Mouse (Mus musculus): ENCODE results near the gene 4930442H23Rik.
A peak's percentile ranks its signal among the peaks of the same experiment; 100 is the strongest.
"Not testable (repeated sequence)": the region's sequence is repeated elsewhere in the genome, so short reads cannot be mapped to it uniquely, and the experiment has no call there.

The 4930442H23Rik gene

DNA sequence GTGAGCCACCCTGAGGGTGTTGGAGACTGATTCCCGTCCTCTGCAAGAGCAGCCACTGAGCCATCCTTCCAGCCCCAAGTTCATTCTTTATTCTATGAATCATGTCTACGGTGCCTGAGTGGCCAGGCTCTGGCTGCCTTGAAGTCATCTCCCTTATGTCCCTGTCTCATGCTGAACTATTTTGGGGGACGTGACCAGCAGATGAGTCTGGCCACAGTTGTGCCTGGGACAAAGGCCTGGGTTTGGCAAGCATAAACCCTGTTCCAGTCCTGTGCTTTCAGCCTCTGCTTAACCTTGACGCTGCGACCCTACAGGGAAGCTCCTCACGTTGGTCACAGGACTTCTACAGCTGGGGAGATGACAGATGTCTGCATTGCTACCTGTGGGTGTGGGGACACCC, 13.7 kb upstream of the 4930442H23Rik start:
- no peak for DNase-seq (ENCODE audit: low spot score)

DNA sequence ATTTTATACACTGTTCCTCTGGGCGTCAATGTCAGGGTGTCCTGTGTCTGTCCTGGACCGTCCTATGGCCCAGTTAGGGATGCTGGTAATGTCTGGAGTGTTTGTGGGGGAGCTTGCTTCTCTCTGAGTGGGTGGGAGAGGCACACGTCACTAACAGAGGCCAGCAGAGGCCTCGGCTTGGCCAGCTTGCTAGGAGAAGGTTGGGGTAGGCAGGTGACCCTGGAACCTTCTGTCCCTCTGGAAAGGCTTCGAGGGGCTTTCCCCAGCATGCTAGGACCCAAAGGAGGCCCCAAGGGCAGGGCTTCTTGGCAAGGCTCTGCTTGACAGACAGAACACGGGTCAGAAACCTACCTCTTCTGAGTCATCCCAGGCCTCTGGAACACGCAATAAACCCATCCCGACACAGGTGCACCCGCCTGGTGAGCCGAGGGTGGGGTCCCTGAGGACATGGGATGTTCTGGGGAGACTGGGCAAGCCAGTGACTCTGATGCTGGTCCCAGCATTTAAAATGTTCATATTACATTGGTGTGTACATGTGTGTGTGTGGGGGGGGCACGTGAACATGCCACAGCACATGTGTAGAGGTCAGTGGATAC, 12.9 kb upstream of the 4930442H23Rik start:
- no peak for DNase-seq (ENCODE audit: low spot score)

DNA sequence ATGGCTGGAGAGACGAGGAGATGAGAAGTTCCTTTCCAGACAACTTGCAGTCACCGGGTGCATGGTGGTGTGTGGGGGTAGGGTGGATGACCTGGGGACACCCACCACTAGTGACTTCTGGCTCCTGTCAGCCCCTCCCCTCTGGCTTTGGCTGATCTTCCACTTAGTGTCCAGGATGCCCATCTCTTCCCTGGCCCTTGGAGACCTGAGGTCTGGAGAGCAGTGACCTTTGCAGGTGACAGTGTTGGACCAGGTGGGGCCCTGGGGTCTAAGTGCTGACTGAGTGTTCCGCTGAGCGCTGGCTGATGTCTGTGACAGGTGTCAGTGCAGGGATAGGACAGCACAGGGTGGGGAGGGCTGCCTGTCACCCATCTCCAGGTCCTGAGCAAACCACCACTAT, 11.7 kb upstream of the 4930442H23Rik start:
- DNase-seq (ENCODE audit: low spot score) = no peak

DNA sequence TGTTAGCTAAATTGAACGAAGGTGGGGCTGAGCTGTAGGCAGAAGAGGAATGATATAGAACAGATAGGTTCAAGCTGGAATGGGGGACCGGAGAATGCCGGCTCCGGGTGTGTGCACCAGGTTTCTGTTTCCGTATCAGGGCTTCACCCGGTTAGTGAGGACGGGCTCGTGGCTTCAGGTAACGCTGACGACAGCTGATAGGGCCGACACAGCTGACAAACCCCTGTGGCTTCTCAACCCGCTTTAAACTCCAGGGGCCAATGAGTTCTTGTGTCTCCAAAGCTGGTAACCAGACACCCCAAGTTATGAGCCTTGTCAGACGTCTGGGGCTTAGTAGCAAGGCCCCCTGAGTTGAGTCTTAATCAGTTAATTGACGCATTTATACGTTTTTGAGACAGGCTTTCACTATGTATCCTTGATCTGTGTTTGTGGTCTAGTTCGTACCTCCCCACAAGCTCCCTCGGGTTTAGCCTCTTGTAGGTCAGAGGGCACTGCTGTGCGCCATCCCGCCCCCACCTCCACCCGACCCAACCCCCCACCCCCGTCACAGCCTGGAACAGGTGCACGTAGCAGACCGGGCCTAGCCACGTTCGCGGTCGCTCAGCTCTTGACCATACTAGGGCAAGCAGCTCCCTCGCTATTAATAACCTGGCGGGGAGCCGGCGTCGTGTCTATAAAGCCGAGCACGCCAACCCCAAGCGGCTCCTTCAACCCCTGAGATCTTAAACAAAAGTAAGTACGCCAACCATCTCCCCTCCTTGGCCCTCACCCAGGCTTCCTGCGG, 10.5 kb upstream of the 4930442H23Rik start:
- no peak for DNase-seq (ENCODE audit: low spot score)

DNA sequence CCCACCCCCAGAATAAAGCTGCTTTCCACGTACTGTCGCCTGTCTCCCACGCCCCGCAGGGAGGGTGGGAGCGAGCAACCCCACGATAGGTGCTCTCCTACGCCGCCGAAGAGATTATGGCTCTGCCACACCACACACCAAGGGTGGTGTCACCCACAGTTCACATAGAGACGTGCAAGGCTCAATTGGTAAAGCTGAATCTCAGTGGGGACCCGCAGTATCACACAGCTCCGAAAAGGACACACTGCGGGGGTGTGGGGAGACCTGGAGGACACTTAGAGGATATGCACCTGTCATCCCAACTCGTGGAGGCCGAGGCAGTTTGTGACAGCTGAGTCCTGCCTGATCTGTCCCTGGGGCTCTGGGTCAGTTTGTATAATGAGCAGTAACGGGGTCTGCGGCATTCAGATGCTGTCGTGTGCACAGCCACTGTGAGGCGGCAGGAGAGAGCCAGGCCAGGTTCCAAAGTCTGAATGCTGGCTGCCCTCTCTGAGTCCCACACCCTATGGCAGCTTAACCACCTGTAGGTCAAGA, 9.4 kb upstream of the 4930442H23Rik start:
- DNase-seq (ENCODE audit: low spot score) = no peak

DNA sequence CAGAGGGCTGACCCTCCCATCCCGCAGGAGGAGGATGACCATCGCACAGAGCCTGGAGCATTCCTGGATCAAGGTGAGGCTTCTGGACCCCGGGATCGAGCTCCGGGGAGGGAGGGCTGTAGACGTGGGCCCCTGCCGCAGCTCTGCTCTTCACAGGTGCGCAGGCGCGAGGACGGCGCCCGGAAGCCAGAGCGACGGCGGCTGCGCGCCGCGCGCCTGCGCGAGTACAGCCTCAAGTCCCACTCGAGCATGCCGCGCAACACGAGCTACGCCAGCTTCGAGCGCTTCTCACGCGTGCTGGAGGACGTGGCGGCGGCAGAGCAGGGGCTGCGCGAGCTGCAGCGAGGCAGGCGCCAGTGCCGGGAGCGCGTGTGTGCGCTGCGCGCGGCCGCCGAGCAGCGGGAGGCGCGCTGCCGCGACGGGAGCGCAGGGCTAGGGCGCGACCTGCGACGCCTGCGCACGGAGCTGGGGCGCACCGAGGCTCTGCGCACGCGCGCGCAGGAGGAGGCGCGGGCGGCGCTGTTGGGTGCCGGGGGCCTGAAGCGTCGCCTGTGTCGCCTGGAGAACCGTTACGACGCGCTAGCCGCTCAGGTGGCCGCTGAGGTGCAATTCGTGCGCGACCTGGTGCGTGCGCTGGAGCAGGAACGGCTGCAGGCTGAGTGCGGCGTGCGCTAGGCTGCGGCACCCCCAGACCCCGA, 8.8 kb upstream of the 4930442H23Rik start:
- peak; percentile 86 for DNase-seq (ENCODE audit: low spot score)

DNA sequence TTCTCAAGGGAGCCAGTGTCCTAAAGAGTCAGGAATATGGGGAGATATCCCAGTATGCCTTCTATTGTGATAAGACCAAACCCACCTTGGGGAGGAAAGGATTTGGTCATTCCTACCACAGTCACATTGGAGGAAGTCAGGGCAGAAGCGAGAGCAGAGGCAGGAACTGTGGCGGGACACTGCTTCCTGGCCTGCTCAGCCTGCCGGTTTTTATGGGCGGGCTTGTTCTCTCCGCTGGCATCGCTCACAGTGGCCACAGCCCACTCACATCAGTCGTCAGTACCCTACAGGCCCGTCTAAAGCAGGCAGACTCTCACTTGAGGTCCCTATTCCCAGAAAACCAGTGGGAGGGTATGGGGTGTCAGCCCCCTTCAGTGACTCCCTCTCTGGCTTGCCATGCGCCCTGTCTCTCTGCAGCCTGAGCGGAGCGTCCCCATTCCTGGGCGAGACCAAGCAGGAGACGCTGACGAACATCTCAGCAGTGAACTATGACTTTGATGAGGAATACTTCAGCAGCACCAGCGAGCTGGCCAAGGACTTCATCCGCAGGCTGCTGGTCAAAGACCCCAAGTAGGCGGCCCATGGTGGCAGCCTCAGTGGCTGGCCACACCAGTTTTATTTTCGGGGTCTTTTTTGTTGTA, 7.8 kb upstream of the 4930442H23Rik start:
- DNase-seq (ENCODE audit: low spot score) = no peak

DNA sequence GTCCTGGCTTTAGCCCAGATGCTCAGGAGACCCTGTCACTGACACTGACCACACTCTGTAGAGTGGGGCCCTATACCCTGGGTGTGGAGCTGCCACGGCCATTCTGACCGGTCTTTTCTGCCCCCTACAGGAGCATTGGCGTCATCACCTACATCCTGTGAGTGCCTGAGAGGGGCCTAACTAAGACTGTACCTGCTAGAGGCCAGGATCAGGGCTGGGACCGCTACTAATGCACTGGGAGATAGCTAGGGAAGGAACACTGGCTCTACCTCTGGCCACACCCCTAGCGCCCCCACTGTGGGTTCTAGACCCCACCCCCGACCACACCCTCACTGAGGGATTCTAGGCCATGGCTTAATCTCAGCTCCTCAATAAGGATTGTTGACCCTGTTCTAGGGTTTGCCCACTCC, 7.3 kb upstream of the 4930442H23Rik start:
- no peak for DNase-seq (ENCODE audit: low spot score)

DNA sequence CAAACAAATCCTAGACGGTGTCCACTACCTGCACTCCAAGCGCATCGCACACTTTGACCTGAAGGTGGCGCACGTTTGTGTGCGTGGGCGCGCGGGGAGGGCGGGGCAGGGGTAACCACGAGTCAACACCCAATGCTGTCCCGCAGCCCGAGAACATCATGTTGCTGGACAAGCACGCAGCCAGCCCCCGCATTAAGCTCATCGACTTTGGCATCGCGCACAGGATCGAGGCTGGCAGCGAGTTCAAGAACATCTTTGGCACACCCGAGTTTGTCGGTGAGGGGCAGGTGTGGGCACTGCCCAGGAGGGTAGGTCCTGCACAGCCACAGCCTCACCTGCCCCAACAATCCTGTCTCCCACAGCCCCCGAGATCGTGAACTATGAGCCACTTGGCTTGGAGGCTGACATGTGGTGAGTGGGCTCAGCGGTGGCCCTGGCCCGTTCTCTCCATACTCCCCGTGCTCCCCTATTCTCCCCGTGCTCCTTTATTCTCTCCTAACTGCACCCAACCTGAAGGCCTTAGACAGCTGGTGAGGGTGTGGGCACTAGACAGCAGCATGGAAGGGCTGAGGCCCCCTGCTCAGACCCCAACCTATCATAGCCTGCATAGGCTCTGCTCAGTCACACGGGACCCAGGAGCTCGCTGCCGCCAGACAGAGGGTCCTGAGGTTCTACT, 6.7 kb upstream of the 4930442H23Rik start:
- DNase-seq (ENCODE audit: low spot score) = no peak

DNA sequence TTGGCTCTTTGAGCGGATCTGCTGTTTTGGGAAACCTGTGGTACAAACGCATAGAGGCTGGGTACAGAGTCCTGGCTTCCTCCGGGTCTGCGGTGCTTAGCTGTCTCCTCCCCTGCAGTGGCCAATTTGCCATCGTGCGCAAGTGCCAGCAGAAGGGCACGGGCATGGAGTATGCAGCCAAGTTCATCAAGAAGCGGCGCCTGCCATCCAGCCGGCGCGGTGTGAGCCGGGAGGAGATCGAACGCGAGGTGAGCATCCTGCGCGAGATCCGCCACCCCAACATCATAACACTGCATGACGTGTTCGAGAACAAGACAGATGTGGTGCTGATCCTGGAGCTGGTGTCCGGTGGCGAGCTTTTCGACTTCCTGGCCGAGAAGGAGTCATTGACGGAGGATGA, 6.2 kb upstream of the 4930442H23Rik start:
- no peak for DNase-seq (ENCODE audit: low spot score)

DNA sequence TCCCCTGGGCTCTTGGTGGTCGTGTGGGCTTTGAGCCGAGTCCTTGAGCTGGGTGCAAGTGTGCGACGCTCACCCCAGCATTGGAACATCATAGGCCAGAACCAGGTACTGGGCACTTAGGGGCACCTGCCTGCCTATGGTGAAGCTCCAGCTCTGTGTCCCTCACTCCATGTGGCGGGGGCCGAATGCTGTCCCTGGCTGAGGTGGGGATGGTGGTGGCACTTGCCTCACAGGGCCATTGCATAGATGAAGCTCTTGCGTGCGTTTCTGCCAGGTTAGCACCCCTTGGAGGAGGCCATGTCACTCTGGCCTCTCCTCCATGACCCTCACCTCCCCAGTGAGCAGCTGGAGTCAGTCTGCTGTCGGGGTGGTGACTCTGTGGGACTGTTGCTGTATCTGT, 3.5 kb upstream of the 4930442H23Rik start:
- no peak for DNase-seq (ENCODE audit: low spot score)

DNA sequence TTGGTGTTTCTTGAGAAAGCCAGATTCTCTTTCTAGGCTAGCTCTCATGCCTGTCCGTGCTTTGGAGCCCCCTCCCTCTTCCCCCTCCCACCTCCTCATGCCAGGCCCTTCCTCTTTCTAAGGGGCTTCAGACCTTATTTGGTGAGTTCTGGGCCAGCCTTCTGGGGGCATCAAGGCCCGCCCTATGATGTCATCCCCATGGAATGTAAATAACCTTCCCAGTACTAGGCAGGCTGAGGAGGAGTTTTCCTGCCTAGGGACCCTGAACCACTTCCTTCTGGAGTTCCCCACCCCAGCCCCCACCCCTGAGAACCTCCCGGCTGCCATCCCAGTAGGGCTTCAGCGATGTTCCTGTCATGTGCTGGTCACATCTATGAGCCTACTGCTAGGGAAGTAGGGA, 1.1 kb upstream of the 4930442H23Rik start:
- DNase-seq (ENCODE audit: low spot score) = no peak

DNA sequence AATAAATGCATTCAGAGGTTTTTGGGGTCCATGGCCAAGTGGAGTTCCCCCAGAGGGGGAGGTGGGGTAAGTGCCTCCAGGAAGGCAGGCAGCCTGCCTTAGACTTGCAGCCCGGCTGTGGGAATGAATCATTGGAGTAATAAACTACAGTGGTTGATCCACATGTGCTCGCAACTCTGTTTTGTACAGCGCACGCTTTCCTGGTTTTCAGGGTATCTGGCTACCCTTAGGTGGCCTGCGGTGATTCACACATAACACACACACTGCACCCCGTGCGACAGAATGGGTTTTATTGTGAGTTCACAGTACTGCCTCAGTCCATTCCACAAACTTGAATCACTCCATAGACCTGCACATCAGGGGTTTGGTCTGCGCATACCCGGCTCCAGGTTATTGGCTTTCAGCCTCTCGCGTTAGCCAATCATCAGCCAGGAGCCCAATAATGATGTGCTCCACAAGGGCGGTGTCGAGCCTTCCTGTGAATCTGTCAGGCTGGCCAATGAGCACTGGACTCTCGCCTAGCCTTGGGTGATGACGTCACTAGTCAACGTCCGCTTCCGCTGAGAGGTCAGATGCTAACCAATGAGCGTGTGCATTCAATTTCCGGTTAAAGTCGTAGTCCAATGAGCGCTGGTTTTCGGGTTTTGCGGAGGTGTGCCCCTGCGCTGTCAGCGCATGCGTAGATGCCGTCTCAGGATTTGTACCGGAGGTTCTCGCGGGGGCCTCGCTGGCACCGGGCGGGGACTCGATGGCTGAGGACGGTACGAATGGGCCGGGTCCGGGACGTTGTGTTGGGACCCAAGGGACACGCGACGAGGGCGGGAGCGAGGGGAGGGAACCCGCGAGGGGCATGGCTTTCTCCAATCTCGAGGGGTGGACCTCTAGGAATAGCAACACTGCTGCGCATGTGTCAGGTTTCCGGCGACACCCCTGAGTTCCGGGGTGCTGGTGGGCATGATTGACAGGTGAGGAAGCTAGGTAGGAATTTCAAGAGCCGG, 1.0 kb downstream of the 4930442H23Rik start, which contains the start of gene Dapk3:
TSS of gene Dapk3 (plus strand) at position 670 of the 998 bp plus-strand sequence.
- DNase-seq (ENCODE audit: low spot score) = peak; percentile 97

DNA sequence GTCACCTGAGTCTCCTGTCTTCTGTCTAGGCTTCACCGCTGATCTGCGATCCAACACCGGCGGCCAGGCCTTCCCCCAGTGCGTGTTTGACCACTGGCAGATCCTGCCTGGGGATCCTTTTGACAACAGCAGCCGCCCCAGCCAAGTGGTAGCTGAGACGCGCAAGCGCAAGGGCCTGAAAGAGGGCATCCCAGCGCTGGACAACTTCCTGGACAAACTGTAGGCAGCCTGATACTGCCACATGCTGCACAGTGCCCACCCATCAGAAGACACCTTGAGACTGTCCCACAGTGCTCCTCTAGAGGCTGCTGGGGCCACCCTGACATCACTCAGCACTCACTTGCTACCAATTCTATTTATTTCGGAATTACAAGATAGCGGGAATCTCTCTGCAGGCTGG, 1.8 kb downstream of the 4930442H23Rik start:
- not testable (repeated sequence) for DNase-seq (ENCODE audit: low spot score)

DNA sequence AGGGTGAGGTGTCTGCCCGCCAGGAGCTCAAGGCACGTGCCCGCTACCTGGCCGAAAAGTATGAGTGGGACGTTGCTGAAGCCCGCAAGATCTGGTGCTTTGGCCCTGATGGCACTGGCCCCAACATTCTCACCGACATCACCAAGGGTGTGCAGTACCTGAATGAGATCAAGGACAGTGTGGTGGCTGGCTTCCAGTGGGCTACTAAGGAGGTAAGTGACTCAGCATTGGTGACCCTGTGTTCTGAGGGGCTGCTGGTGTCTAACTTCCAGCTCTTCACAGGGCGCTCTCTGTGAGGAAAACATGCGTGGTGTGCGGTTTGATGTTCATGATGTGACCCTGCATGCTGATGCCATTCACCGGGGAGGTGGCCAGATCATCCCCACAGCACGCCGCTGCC, 2.7 kb downstream of the 4930442H23Rik start:
- DNase-seq (ENCODE audit: low spot score) = no peak

DNA sequence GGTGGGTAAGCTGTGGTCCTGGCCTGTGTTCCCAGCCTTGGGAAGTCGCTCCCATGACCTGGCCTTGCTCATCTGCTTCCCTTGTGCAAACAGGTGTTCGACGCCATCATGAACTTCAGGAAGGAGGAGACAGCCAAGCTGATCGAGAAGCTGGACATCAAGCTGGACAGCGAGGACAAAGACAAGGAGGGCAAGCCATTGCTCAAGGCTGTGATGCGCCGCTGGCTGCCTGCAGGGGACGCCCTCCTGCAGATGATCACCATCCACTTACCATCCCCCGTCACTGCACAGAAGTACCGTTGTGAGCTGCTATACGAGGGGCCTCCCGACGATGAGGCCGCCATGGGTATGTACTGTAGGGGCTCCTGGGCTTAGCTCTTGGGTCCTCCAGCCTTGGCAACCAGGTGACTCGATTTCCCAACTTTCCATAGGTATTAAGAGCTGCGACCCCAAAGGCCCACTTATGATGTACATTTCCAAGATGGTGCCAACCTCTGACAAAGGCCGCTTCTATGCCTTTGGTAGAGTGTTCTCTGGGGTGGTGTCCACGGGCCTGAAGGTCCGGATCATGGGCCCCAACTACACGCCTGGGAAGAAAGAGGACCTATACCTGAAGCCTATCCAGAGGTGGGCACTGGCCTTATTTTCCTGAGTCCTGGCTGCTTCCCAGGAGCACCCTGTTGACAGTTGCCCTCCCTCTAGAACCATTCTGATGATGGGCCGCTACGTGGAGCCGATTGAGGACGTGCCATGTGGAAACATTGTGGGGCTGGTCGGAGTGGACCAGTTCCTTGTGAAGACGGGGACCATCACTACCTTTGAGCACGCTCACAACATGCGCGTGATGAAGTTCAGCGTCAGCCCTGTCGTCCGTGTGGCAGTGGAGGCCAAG, 4.0 kb downstream of the 4930442H23Rik start:
- DNase-seq (ENCODE audit: low spot score) = no peak

DNA sequence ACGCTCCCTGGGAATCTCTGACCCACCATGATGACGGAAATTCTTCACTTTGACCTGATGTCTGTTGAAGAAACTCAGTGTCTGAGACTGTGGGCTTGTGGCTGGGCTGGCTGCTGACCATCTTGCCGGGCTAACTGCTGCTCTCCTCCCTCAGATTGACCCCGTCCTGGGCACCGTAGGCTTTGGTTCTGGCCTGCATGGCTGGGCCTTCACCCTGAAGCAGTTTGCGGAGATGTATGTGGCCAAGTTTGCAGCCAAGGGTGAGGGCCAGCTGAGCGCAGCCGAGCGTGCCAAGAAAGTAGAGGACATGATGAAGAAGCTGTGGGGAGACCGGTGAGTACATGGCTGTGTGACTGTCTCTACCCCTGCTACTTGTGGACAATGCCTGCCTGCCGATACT, 4.7 kb downstream of the 4930442H23Rik start:
- no peak for DNase-seq (ENCODE audit: low spot score)

DNA sequence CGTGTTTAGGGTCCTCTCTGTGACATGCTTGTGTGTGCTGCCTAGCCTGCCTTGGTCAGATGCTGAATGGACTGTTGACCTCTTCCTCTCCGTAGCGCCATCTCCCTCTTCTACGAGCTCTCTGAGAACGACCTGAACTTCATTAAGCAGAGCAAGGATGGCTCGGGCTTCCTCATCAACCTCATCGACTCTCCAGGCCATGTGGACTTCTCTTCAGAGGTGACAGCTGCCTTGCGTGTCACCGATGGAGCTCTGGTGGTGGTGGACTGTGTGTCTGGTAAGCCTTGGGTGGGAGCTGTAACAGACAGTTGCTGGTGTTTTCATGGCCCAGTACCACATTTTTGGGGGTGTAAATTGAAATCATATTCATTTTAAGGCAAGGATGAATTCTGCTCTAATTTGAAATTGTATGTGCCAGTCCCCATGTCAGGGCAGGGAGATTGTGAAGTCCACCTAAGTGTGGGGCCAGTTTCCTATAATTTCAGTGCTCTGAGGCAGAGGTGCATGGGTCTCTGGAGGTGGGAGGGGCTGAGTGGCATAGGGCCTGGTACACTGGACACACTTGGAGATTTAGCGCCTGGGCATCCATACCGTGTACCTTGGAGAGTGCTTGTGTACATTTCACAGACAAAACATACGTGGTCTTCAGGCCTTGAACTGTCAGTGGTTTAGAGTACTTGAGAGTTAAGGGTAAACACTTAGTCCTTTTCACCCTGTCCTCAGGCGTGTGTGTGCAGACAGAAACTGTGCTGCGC, 5.5 kb downstream of the 4930442H23Rik start:
- no peak for DNase-seq (ENCODE audit: low spot score)

DNA sequence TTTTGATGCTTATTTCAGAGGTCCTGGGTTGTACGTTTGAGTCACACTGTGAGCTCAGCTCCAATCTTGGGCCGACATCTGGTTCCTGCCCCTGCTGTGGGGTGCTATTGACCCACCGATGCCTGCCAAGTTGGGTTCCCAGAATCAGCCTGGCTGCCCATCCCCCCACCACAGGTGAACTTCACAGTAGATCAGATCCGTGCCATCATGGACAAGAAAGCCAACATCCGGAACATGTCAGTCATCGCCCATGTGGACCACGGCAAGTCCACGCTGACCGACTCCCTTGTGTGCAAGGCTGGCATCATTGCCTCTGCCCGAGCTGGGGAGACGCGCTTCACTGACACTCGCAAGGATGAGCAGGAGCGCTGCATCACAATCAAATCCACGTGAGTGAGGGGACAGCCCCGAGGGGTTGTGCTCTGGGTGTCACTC, 6.1 kb downstream of the 4930442H23Rik start:
- DNase-seq (ENCODE audit: low spot score) = no peak
